Mouse (Mus musculus): Measurements from ENCODE around the gene Ino80b. TPM values are rescaled to one million over a fixed set of nuclear protein-coding genes. Genes with fewer than 3 reads are reported as not detected.

The Ino80b gene
- polyA plus RNA-seq, 1 experiment, result 25.1 TPM

DNA sequence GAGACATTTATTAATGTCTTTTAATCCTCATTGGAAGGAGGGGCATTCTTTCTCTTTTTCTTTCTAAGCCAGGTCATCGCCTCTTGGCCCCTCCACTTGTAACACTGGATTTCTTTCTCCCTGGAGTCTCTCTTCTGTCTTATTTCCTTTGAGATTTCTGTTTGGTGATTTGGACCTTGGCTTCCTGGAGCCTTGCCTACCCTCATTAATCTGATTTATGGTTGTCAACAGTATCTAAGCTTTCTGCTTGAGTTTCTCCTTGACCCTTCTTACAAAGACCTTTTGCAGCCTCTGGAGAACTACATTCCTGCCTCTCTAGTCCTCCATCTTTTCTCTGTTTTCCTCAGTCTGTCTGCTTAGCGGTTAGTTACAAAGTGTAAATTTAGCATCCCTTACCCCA is 26.8 kb downstream of the Ino80b start:
- H3K4me1 ChIP-seq (ENCODE audit: control insufficient read depth, insufficient read depth, low read length), result peaks cover 10% of the 10 kb centered on the region
- H3K4me3 ChIP-seq (ENCODE audit: insufficient read depth, low read length), result no peak overlapping the region
- H3K27ac ChIP-seq (ENCODE audit: insufficient read depth, low read depth, low read length), result no peak overlapping the region
- TF ChIP-seq POLR2A (IDR thresholded peaks at IDR 0.05; ENCODE audit: borderline replicate concordance, low read depth, low read length) (no peak), CTCF (IDR thresholded peaks at IDR 0.05; ENCODE audit: low read depth, low read length) (no peak)

DNA sequence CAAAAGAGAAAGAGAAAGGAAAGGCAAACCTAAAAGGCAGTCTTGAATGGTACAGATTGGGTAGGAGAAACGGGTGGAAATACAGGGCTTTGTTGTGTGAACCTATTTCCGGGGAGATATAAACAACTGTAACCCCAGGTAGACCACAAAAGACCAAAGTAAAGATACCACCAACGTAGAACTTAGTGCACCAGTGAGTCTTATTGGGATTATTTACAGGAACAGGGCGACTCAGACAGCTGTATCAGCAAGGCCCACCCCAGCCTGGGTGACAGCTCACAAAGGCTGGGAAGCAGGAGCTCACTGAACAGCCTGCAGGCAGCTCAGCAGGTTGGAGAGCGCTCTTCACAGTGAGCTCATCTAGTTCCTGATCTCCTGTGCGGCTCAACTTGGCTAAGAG is 29.3 kb downstream of the Ino80b start:
- no peak overlapping the region for H3K4me3 ChIP-seq (ENCODE audit: insufficient read depth, low read length)
- H3K4me1 ChIP-seq (ENCODE audit: control insufficient read depth, insufficient read depth, low read length), result peaks cover 11% of the 10 kb centered on the region
- TF ChIP-seq POLR2A (IDR thresholded peaks at IDR 0.05; ENCODE audit: borderline replicate concordance, low read depth, low read length), result no peak
- no peak for TF ChIP-seq CTCF (IDR thresholded peaks at IDR 0.05; ENCODE audit: low read depth, low read length)
- no peak overlapping the region for H3K27ac ChIP-seq (ENCODE audit: insufficient read depth, low read depth, low read length)

DNA sequence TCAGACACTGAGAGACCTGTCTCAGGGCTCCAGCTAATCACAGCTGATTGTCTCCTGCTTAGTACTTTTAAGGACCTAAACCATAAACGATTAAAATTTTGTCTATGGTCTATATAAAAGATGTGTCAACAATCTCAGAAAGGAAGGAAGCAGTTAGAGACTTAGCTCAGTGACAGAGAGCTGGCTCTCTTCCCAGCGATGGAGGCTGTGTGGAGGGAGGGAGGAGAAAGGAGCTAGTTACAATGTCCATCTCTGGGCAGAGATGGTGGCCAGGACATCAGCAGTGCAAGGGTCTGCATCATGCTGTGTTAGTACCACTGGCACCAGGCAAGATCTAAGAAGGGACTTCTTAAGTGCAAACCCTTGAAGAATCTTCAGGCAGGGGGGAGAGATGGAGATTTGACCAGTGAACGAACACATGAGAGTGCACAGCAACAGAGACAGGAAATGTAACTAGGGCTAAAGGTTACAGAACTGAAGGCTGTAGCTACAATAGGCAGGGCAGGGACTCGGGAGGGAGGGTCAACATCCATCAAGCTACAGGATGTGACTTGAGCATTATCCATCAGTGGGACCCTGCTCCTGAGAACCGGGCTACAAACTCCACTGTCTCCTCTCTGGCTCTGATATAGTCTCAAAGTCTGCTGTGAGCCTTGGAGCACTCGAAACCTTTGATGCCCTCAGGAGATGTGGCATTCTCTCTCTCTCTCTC is 32.7 kb downstream of the Ino80b start:
- no peak overlapping the region for H3K27ac ChIP-seq (ENCODE audit: insufficient read depth, low read depth, low read length)
- no peak for TF ChIP-seq CTCF (IDR thresholded peaks at IDR 0.05; ENCODE audit: low read depth, low read length)
- no peak for TF ChIP-seq POLR2A (IDR thresholded peaks at IDR 0.05; ENCODE audit: borderline replicate concordance, low read depth, low read length)
- no peak overlapping the region for H3K4me3 ChIP-seq (ENCODE audit: insufficient read depth, low read length)
- peaks cover 9% of the 10 kb centered on the region for H3K4me1 ChIP-seq (ENCODE audit: control insufficient read depth, insufficient read depth, low read length)

DNA sequence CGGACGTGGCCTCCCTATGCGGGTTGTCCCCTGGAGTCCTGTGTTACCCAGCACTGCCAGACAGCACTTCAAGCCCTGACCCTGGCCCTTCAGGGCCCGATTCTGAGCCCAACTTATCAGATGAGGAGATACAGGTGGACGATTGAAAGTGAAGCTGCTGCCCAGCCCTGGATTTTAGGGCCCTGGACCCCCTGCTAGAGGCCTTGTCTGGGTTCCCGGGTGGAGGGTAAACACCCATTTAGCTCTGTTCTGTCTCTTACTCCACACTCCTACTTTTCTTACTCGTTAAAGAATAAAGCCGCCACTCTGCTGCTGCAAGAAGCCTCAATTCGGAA is 37.3 kb downstream of the Ino80b start:
- Histone ChIP-seq H3K4me3 (ENCODE audit: insufficient read depth, low read length) (no peak overlapping the region), H3K27ac (ENCODE audit: insufficient read depth, low read depth, low read length) (no peak overlapping the region), H3K4me1 (ENCODE audit: control insufficient read depth, insufficient read depth, low read length) (peaks cover 11% of the 10 kb centered on the region)
- TF ChIP-seq POLR2A (IDR thresholded peaks at IDR 0.05; ENCODE audit: borderline replicate concordance, low read depth, low read length), result no peak
- no peak for TF ChIP-seq CTCF (IDR thresholded peaks at IDR 0.05; ENCODE audit: low read depth, low read length)

DNA sequence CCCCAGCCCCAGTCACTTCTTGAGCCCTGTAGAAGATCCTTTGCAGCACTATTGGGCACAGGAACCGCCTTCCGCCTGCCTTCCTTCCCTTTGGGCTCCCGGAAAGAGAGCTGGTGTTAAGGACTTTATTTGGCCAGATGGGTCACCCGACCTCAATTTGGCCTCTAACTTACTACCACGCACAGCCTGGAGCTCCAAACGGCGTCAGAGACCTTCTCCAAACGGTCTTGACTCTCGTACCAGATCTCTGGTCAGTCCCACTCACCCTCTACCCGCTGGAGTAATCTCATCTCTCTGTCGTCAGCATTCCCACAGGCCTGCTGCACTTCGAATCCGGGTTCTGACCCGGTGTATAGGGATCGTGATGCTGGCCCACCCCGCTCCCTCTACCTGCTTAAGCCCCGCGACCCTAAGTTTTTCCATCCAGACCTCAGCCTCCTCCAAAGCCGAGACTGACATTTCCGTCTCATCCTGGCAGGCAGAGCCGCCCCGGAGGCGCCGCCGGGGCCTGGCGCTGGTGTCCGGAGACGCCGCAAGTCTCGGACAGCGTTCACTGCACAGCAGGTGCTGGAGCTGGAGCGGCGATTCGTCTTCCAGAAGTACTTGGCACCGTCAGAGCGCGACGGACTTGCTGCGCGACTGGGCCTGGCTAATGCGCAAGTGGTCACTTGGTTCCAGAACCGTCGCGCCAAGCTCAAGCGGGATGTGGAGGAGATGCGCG is 37.9 kb downstream of the Ino80b start:
- Histone ChIP-seq H3K27ac (ENCODE audit: insufficient read depth, low read depth, low read length) (no peak overlapping the region), H3K4me1 (ENCODE audit: control insufficient read depth, insufficient read depth, low read length) (peaks cover 6% of the 10 kb centered on the region; the same call in 1 of the 2 replicates), H3K4me3 (ENCODE audit: insufficient read depth, low read length) (0 out of 2 replicates have a peak overlapping the region, but pooled peaks have one; percentile 11)
- no peak for TF ChIP-seq CTCF (IDR thresholded peaks at IDR 0.05; ENCODE audit: low read depth, low read length)
- no peak for TF ChIP-seq POLR2A (IDR thresholded peaks at IDR 0.05; ENCODE audit: borderline replicate concordance, low read depth, low read length)

DNA sequence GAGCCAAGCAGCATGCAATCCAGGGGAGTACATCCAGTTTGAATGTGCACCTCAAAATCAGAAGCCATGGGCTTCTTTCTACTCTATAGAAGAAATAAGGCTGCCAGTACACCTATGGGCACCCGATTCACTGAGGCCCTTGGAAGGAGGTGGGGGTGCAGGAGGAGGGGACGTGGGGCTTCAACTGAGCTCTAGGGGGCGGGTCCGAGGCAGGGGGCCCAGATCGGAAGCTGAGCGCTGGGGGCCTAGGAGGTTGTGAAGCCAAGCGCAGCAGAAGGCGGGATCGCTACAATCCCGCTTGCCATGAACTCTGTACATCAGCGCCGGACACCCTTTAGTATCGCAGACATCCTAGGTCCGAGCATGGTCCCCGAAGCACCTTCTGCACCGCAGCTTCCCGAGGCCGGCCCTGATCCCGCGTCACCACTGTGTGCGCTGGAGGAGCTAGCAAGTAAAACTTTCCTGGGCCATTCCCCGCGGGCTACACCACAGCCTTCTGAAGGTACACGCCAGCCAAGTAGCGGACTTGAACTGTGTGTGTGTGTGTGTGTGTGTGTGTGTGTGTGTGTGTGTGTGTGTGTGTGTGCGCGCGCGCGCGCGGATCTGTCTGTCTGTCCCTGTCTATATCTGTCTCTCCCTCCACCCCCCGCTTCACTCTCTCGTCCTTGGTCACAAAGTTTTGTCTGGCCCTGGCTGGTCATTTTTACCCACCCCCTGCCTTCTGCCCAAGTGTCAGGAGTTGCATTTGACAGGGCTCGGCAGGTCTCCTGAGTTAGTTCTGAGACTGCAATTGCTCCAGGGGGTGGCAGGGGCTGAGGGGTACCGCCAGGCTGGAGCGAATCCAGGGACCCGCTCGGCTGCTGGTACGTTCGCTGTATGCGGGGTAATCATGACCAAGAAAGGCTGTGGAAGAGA is 38.9 kb downstream of the Ino80b start, which contains the start of gene Lbx2:
Gene Lbx2, plus strand, starts transcription at position 247 of the 915 bp plus-strand sequence.
- peaks cover 2% of the 10 kb centered on the region; the same call in 1 of the 2 replicates for H3K4me1 ChIP-seq (ENCODE audit: control insufficient read depth, insufficient read depth, low read length)
- peak within 1 kb of the TSS; percentile 53 for H3K4me3 ChIP-seq (ENCODE audit: insufficient read depth, low read length)
- TF ChIP-seq POLR2A (IDR thresholded peaks at IDR 0.05; ENCODE audit: borderline replicate concordance, low read depth, low read length), result no peak
- no peak for TF ChIP-seq CTCF (IDR thresholded peaks at IDR 0.05; ENCODE audit: low read depth, low read length)
- no peak within 1 kb of the TSS for H3K27ac ChIP-seq (ENCODE audit: insufficient read depth, low read depth, low read length)

DNA sequence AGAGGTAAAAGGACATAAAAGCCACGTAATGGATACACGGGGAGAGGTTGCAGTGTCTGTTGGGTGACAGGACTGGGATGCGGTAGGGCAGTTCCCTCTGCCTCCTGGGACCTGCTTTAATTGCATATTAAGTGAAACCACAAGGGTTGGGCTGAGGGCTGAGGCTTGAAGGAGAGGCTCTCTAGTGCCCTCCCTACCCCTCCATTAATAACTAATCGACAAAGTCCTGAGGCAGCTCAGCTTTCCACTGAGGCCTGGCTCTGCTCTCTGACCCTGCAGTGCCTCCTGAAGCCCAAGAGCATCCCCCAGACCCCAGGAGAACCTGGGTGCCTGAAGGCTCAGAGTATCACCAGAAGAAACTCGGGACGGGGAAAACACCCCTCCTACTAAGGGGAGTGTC is 40.8 kb downstream of the Ino80b start:
- H3K4me1 ChIP-seq (ENCODE audit: control insufficient read depth, insufficient read depth, low read length), result peaks cover 2% of the 10 kb centered on the region; the same call in 1 of the 2 replicates
- H3K4me3 ChIP-seq (ENCODE audit: insufficient read depth, low read length), result no peak overlapping the region
- H3K27ac ChIP-seq (ENCODE audit: insufficient read depth, low read depth, low read length), result no peak overlapping the region
- TF ChIP-seq POLR2A (IDR thresholded peaks at IDR 0.05; ENCODE audit: borderline replicate concordance, low read depth, low read length) (no peak), CTCF (IDR thresholded peaks at IDR 0.05; ENCODE audit: low read depth, low read length) (no peak)

DNA sequence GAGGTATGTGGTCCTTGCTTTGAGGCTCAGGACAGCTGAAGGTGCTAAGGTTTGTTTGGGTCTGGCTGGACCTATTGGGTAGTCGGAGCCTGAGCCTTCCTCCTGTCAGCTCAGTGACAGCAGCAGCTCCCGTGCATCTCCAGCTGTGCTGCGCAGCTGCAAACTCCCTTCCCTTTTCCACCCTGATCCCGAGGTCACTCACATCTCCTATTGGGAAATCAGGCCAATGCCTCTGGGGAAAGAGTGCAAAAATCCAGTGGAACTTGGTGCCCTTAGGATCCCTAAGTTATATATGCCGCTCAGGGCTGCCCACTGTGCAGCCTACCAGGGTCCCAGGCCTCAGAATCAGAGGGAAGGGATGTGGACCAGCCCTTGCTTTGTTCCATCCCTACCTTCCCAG is 41.7 kb downstream of the Ino80b start:
- TF ChIP-seq POLR2A (IDR thresholded peaks at IDR 0.05; ENCODE audit: borderline replicate concordance, low read depth, low read length) (no peak), CTCF (IDR thresholded peaks at IDR 0.05; ENCODE audit: low read depth, low read length) (no peak)
- H3K27ac ChIP-seq (ENCODE audit: insufficient read depth, low read depth, low read length), result no peak overlapping the region
- H3K4me3 ChIP-seq (ENCODE audit: insufficient read depth, low read length), result no peak overlapping the region
- peaks cover 6% of the 10 kb centered on the region; the same call in 1 of the 2 replicates for H3K4me1 ChIP-seq (ENCODE audit: control insufficient read depth, insufficient read depth, low read length)

DNA sequence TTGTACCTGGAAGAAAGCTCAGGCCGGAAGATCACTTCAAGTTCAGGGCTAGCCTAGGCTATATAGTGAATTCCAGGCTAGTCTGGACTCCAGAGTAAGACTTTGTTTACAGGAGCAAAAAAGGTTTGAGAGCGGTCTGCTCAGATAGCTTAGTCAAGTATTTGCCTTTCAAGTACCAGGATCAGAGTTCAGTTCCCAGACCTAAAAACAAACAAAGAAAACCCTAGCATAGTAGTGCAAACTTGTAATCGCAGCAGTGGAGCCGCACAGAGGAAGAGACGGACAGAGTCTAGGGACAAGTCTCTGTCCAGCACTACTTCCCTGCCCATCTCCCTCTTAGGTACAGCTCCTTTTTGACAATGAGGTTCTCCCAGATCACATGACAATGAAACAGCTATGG is 45.0 kb downstream of the Ino80b start:
- H3K4me3 ChIP-seq (ENCODE audit: insufficient read depth, low read length), result no peak overlapping the region
- peaks cover 6% of the 10 kb centered on the region; the same call in 1 of the 2 replicates for H3K4me1 ChIP-seq (ENCODE audit: control insufficient read depth, insufficient read depth, low read length)
- no peak for TF ChIP-seq CTCF (IDR thresholded peaks at IDR 0.05; ENCODE audit: low read depth, low read length)
- no peak for TF ChIP-seq POLR2A (IDR thresholded peaks at IDR 0.05; ENCODE audit: borderline replicate concordance, low read depth, low read length)
- no peak overlapping the region for H3K27ac ChIP-seq (ENCODE audit: insufficient read depth, low read depth, low read length)

Data from bone marrow macrophage, adult 2 months (primary cell).